Mouse (Mus musculus): ENCODE data around the gene Gm12248. TPM values are rescaled to one million over a fixed set of nuclear protein-coding genes. Genes with fewer than 3 reads are reported as not detected.

Gm12248 gene
- polyA plus RNA-seq (2016; fragmentation: Nextera tagmentation; extraction: Ambion mirVana): not detected in 2 replicates

DNA sequence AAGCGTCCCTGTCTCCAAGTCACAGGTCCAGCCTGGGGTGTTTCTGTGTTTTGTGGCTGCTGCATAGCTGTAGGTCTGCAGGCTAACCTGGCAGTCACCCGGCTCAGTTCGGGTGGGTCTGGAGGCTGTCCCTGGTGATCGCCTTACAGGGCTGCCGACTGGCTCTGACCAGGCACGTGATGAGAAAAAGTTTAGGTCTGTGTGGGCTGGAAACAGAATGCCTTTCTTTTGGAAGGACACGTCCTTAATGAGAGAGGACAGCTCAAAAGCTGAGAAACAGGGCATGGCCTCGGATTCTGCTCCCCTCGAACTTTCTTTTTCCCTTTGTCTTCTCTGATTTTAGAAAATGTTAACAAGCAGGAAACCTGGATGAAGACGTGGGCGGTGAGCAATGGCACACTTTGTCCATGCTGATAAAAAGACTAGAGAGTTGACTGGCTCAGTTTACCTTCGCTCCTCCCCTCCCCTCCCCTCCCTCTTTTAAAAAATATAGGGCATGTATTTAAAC lies at the start of gene Gm12248:
Gene Gm12248, minus strand, starts transcription at position 114 of the 508 bp plus-strand sequence.
- DNase-seq (ENCODE audit: low spot score): peak; percentile 30

DNA sequence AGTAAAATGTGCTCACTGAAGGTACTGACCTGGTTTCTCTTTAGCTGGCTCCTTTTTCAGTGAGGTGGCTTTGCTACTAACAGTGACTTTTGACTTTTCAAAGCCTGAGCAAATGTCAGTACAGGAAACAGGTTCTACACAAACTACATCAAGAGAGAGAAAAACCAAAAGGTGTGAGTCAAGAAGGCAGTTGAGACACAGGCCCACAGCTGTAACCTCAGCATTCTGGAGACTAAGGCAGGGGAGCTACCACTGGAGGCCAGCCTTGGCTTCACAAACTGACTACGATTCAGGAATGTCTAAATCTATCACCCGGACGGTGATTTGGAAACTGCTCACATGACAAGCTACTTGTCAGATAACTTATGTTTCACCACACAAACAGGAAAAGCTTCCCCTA lies 46.5 kb upstream of the Gm12248 start:
- 93% methylated on average over 3 of the region's 3 CpGs for WGBS

More for the DNA sequence above, at the start of gene Gm12248:
- WGBS: 26% methylated on average over 12 of the region's 12 CpGs
- no peaks in the 10 kb centered on the region for H3K36me3 ChIP-seq
- H3K4me1 ChIP-seq: peaks cover 34% of the 10 kb centered on the region
- H3K9me3 ChIP-seq (replicated peaks): no peaks in the 10 kb centered on the region
- H3K27me3 ChIP-seq (ENCODE audit: low read depth, poor library complexity, severe bottlenecking): peaks cover 28% of the 10 kb centered on the region
- H3K27ac ChIP-seq (replicated peaks): peak within 1 kb of the TSS; percentile 34; the same call in 1 of the 2 replicates
- H3K4me3 ChIP-seq: peak within 1 kb of the TSS; percentile 20; the same call in 1 of the 2 replicates

DNA sequence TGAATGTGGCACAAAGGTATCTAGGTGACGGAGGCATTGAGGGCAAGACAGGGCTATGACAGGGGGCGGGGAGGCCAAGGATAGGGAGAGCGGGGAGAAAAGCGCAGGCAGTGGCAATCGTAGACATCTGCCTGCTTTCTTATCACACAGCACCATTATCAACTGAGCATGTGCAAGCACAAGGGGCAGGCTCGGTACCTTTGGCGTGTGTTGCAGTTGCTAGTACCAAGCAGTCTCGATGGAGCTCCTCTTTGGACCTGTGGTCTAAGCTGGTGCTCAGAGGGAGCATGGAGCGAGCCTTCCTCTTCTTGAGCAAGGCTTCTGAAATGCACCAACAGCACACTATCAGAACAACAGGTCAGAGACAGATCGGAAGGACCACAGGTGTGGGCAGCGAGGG lies 45.9 kb upstream of the Gm12248 start:
- DNase-seq (ENCODE audit: low spot score): no peak
- Histone ChIP-seq H3K27ac (replicated peaks) (peak overlapping the region; percentile 46; the same call in 1 of the 2 replicates), H3K9me3 (replicated peaks) (no peaks in the 10 kb centered on the region), H3K36me3 (peaks cover 99% of the 10 kb centered on the region), H3K4me1 (peaks cover 12% of the 10 kb centered on the region), H3K4me3 (no peak overlapping the region), H3K27me3 (ENCODE audit: low read depth, poor library complexity, severe bottlenecking) (no peaks in the 10 kb centered on the region)
- WGBS: 79% methylated on average over 11 of the region's 11 CpGs

More for the DNA sequence above, 46.5 kb upstream of the Gm12248 start:
- Histone ChIP-seq H3K36me3 (peaks cover 99% of the 10 kb centered on the region), H3K27me3 (ENCODE audit: low read depth, poor library complexity, severe bottlenecking) (no peaks in the 10 kb centered on the region), H3K27ac (replicated peaks) (no peak overlapping the region), H3K9me3 (replicated peaks) (no peaks in the 10 kb centered on the region), H3K4me3 (no peak overlapping the region), H3K4me1 (peaks cover 12% of the 10 kb centered on the region)
- no peak for DNase-seq (ENCODE audit: low spot score)

DNA sequence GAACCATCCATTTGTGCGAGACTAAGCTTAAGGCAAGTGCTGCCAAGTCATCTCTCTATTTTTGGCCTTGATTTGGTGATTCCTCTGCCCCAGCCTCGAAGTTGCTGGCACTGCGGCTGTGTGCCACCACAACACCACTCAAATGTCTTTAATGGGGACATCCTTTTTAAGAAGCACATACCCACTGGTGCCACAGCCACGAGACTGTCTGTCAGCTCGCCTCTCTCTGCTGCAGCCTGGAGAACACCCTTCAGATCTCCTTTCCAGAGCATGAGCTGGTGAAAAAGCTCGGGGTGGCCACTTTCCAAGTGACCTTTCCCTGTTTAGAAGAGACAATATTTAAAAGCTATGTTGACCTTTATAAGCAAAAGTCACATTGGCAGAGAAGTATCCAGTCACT lies 43.7 kb upstream of the Gm12248 start:
- no peak overlapping the region for H3K4me3 ChIP-seq
- H3K36me3 ChIP-seq: peaks cover 100% of the 10 kb centered on the region
- no peaks in the 10 kb centered on the region for H3K27me3 ChIP-seq (ENCODE audit: low read depth, poor library complexity, severe bottlenecking)
- DNase-seq (ENCODE audit: low spot score): no peak
- H3K4me1 ChIP-seq: peaks cover 12% of the 10 kb centered on the region
- no peaks in the 10 kb centered on the region for H3K9me3 ChIP-seq (replicated peaks)
- 98% methylated on average over 6 of the region's 6 CpGs for WGBS
- no peak overlapping the region for H3K27ac ChIP-seq (replicated peaks)

DNA sequence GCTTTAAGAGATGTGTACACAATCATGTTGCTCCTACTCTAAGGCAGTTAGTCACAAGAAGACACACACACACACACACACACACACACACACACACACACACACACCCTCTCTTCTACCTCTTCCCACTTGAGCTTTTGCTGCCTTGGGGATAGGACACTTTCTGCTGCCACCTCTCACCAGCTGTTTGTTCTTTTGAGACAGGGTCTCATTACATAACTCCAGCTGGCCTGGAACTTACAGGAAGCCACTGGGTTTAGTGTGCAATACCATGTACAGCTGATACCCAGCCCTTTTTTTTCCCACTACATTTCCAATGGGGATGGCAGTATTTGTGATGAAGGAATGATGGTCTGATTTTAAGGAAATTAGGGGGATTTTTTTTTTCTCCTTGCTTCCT lies 42.4 kb upstream of the Gm12248 start:
- Histone ChIP-seq H3K27ac (replicated peaks) (no peak overlapping the region), H3K9me3 (replicated peaks) (no peaks in the 10 kb centered on the region), H3K36me3 (peaks cover 100% of the 10 kb centered on the region), H3K4me3 (no peak overlapping the region), H3K27me3 (ENCODE audit: low read depth, poor library complexity, severe bottlenecking) (no peaks in the 10 kb centered on the region), H3K4me1 (peaks cover 12% of the 10 kb centered on the region)
- DNase-seq (ENCODE audit: low spot score): no peak

DNA sequence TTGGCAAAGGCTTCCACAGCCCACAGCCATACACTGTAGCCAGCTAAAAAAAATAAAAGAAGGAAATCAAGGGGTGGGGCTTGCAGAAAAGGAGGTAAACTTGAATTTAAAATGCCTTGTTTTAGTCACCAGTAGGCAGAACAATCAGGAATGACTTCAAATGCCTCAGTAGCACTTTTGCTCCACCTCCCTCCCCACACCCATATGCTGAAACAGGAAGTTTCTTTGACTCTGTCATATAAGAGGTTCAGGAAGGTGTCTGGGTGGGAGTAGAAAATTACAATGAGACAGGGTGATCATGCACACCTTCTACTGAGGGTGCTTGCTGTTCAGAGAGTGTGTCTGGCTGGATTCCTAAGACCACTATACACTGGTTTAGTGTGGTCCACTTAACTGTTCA lies 41.9 kb upstream of the Gm12248 start:
- no peaks in the 10 kb centered on the region for H3K27me3 ChIP-seq (ENCODE audit: low read depth, poor library complexity, severe bottlenecking)
- no peak overlapping the region for H3K4me3 ChIP-seq
- H3K27ac ChIP-seq (replicated peaks): no peak overlapping the region
- DNase-seq (ENCODE audit: low spot score): no peak
- H3K9me3 ChIP-seq (replicated peaks): no peaks in the 10 kb centered on the region
- peaks cover 12% of the 10 kb centered on the region for H3K4me1 ChIP-seq
- H3K36me3 ChIP-seq: peaks cover 100% of the 10 kb centered on the region

DNA sequence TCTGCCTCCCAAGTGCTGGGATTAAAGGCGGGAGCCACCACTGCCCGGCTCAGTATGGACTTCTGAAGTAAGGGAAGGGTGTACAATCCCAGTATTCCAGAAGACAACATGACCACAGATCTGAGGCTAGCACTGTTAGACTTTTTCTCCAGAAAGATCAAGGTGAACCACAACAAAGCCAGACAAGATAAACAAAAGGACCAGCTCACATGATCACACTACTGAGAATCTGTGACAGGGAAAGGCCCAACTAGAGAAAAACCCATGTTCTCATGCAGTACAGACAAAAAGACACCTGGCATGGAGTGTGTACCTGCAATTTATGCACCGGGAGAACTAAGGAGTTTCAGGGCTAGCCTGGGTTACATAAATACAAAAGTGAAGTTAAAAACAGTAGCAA lies 39.1 kb upstream of the Gm12248 start:
- peaks cover 100% of the 10 kb centered on the region for H3K36me3 ChIP-seq
- 95% methylated on average over 3 of the region's 3 CpGs for WGBS
- DNase-seq (ENCODE audit: low spot score): no peak
- no peak overlapping the region for H3K27ac ChIP-seq (replicated peaks)
- H3K9me3 ChIP-seq (replicated peaks): no peaks in the 10 kb centered on the region
- H3K4me1 ChIP-seq: no peaks in the 10 kb centered on the region
- no peaks in the 10 kb centered on the region for H3K27me3 ChIP-seq (ENCODE audit: low read depth, poor library complexity, severe bottlenecking)
- no peak overlapping the region for H3K4me3 ChIP-seq

DNA sequence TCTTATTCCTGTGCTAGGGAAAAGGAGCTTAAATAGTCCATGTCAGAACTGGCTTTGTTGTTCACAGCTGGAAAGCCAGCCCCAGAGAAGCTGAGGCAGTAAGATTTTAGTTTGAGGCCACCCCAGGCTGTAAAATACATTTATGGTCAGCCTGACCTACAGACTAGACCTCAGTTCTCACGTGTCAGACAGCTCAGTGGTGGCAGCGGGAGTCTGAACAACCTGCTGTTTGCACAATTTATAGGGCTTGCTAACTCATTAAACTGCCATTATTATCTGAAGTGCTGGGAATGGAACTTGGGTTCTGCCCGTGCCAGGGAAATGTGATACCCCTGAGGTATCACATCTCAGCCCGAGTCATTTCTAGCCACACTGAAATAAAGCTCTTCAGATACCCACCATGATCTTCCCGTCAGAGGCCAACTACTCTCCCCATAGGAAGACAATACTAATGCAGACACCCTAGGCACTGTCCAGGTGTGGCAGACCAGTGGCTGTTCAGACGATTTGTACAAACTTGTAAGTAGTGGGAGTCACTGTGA lies 36.4 kb upstream of the Gm12248 start:
- H3K36me3 ChIP-seq: peaks cover 100% of the 10 kb centered on the region
- no peak overlapping the region for H3K4me3 ChIP-seq

DNA sequence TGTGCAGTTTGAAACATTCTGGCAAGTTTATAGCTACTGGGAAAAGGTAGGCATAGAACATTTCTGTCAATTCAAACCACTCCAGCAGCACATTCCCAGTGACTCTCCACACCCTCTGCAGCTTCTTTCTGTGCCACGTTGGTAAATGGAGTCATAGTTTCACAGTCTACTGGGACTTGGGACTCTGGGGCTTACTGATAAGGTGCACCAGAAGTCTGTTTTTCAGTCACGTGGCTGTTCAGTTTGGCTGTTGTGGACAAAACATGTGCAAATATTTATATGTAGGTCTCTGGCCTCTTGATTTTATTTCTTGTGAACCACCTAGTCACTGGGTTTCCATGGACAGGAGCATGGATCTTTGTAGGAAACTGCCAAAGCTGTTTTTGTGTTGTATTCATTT lies 34.6 kb upstream of the Gm12248 start:
- Histone ChIP-seq H3K4me3 (no peak overlapping the region), H3K27me3 (ENCODE audit: low read depth, poor library complexity, severe bottlenecking) (no peaks in the 10 kb centered on the region), H3K4me1 (no peaks in the 10 kb centered on the region), H3K36me3 (peaks cover 100% of the 10 kb centered on the region), H3K27ac (replicated peaks) (no peak overlapping the region), H3K9me3 (replicated peaks) (no peaks in the 10 kb centered on the region)
- WGBS: 86% methylated on average over 2 of the region's 2 CpGs
- no peak for DNase-seq (ENCODE audit: low spot score)

More for the DNA sequence above, 36.4 kb upstream of the Gm12248 start:
- Histone ChIP-seq H3K9me3 (replicated peaks) (no peaks in the 10 kb centered on the region), H3K27ac (replicated peaks) (no peak overlapping the region), H3K4me1 (no peaks in the 10 kb centered on the region), H3K27me3 (ENCODE audit: low read depth, poor library complexity, severe bottlenecking) (no peaks in the 10 kb centered on the region)
- DNase-seq (ENCODE audit: low spot score): no peak
- 92% methylated on average over 6 of the region's 6 CpGs for WGBS

DNA sequence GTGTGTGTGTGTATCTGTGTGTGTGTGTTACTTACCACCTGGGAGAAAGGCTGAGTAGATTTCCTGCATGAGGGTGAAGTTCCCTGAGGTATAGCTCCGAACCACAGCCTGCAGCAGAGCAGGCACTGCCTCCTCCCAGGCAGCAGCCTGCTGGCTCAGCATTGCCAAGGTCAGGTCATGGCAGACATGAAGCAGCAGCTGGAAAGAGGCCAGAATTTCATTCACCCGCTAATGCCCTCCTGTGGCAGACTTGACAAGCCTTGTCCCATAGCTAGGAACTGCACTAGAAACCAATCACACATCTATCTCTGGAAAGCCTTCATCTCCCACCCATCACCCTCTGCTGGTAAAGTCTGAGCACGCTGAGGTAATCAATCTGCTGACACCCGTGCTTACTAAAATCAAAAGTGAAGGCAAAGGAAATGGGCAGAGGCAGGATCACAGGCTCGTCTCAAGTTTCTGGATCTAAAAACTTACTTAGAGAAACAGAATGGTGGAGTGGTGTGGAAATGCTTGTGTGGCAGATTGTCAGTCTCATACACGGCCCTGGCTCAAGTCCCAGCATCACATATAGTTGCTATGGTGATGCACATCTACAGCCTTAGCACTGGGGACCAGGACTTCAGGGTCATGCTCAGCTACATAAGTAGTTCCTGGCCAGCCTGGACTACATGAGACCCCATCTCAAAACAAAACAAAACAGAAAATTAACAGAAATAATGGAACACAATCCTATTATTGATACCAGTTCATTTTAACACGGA lies 33.6 kb upstream of the Gm12248 start:
- H3K4me3 ChIP-seq: no peak overlapping the region
- no peak for DNase-seq (ENCODE audit: low spot score)
- WGBS: 90% methylated on average over 7 of the region's 7 CpGs
- peaks cover 100% of the 10 kb centered on the region for H3K36me3 ChIP-seq
- H3K9me3 ChIP-seq (replicated peaks): no peaks in the 10 kb centered on the region
- H3K27me3 ChIP-seq (ENCODE audit: low read depth, poor library complexity, severe bottlenecking): no peaks in the 10 kb centered on the region
- no peak overlapping the region for H3K27ac ChIP-seq (replicated peaks)
- H3K4me1 ChIP-seq: no peaks in the 10 kb centered on the region

DNA sequence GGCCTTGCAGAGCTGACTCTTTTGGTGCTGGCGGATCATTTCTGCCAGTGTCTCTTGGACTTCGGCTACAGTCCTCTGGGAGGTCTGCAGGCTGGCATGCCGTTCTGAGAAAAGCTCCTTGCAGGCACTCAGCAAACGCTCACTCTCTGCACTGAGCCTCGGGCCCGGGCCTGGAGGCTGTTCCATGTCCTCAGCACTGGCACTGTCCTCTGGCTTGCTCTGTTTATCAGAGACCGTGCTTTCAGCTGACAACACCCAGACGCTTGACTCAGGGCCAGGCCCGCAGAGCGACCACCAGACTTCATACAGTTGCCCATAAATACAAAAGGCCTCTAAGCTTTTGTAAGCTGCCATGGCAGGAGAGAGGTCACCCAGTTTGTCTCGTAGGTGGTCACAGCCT lies 32.1 kb upstream of the Gm12248 start:
- H3K9me3 ChIP-seq (replicated peaks): no peaks in the 10 kb centered on the region
- DNase-seq (ENCODE audit: low spot score): no peak

DNA sequence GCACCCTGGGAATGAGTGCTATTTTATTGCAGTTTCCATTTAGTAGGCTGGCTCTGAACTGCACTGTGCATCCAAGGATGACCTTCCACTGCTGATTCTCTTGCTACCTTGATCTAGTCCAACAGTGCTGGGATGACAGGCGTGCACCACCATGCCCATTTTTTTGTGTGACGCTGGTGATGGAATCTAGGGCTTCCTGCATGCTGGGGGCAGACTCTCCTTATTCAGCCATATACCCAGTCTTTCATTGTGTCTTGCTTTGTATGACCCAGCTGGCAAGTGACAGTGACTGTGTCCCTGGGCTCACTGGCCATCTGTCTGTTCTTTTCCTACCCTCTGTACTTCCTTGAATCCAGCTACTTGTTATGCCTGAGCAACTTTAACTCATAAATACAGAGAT lies 30.8 kb upstream of the Gm12248 start:
- Histone ChIP-seq H3K4me3 (no peak overlapping the region), H3K9me3 (replicated peaks) (no peaks in the 10 kb centered on the region), H3K4me1 (no peaks in the 10 kb centered on the region), H3K27ac (replicated peaks) (no peak overlapping the region), H3K36me3 (peaks cover 100% of the 10 kb centered on the region), H3K27me3 (ENCODE audit: low read depth, poor library complexity, severe bottlenecking) (no peaks in the 10 kb centered on the region)
- DNase-seq (ENCODE audit: low spot score): no peak
- WGBS: 93% methylated on average over 2 of the region's 2 CpGs

More for the DNA sequence above, 32.1 kb upstream of the Gm12248 start:
- no peak overlapping the region for H3K27ac ChIP-seq (replicated peaks)
- no peaks in the 10 kb centered on the region for H3K4me1 ChIP-seq
- H3K36me3 ChIP-seq: peaks cover 100% of the 10 kb centered on the region
- no peaks in the 10 kb centered on the region for H3K27me3 ChIP-seq (ENCODE audit: low read depth, poor library complexity, severe bottlenecking)
- 93% methylated on average over 11 of the region's 11 CpGs for WGBS
- no peak overlapping the region for H3K4me3 ChIP-seq

DNA sequence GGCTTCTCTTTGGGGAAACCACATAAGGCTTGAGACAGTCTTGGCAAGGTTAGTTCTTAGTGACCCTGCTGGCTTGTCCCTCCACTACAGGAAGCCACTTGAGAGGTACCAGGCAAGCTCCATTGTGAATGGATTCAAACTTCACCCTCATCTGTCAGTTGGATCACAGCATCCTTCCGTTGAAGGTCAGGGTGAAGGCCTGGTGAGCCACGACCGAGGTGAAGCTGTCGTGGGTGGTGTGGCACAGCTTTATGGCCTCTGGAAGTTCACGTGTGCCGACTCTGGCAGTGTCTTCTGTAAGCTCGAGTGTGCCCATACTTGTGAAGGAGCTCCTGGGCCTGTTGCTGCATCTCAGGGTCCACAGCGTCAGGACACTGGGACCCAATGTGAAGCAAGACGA lies 28.4 kb upstream of the Gm12248 start:
- DNase-seq (ENCODE audit: low spot score): no peak
- no peak overlapping the region for H3K27ac ChIP-seq (replicated peaks)
- H3K27me3 ChIP-seq (ENCODE audit: low read depth, poor library complexity, severe bottlenecking): no peaks in the 10 kb centered on the region
- peaks cover 100% of the 10 kb centered on the region for H3K36me3 ChIP-seq
- WGBS: 91% methylated on average over 9 of the region's 9 CpGs
- H3K4me1 ChIP-seq: no peaks in the 10 kb centered on the region
- no peaks in the 10 kb centered on the region for H3K9me3 ChIP-seq (replicated peaks)
- no peak overlapping the region for H3K4me3 ChIP-seq

Measured in midbrain, embryonic 10.5 days (tissue).